Mouse (Mus musculus) neural tube, embryonic 13.5 days (tissue): ENCODE results near the gene Aqp11. TPM values are rescaled to one million over a fixed set of nuclear protein-coding genes. Genes with fewer than 3 reads are reported as not detected.

Source experiments
- ATAC-seq: fragments of 200-750 bp; cut with Nextera tagmentation; 2 replicates; pipeline ENCODE4 v1.8.0; 2017; ENCODE audit warnings: low read depth, mild to moderate bottlenecking, moderate TSS enrichment, moderate library complexity
- H3K27ac ChIP-seq: fragments of 300-500 bp; sonication (generic); replicated peaks from 2 replicates; pipeline ENCODE4 v1.5.1; 2015; ENCODE audit warnings: moderate library complexity, mild to moderate bottlenecking, inconsistent platforms
- H3K27me3 ChIP-seq: fragments of 300-500 bp; sonication (generic); 2 replicates; pipeline ENCODE4 v1.6.1; 2015; ENCODE audit warnings: mild to moderate bottlenecking, inconsistent platforms
- H3K36me3 ChIP-seq: fragments of 300-500 bp; sonication (generic); 2 replicates; pipeline ENCODE4 v1.6.1; 2015; ENCODE audit warnings: mild to moderate bottlenecking, inconsistent platforms
- H3K4me1 ChIP-seq: fragments of 300-500 bp; sonication (generic); replicated peaks from 2 replicates; pipeline ENCODE4 v1.6.1; 2015; ENCODE audit warnings: inconsistent platforms
- H3K4me2 ChIP-seq: fragments of 300-500 bp; sonication (generic); 2 replicates; pipeline ENCODE4 v1.6.1; 2015; ENCODE audit warnings: inconsistent platforms, mild to moderate bottlenecking, moderate library complexity
- H3K4me3 ChIP-seq: fragments of 300-500 bp; sonication (generic); 2 replicates; pipeline ENCODE4 v1.5.1; 2015; ENCODE audit warnings: mild to moderate bottlenecking, inconsistent platforms
- H3K9ac ChIP-seq: fragments of 300-500 bp; sonication (generic); 2 replicates; pipeline ENCODE4 v1.6.1; 2015; ENCODE audit warnings: moderate library complexity, mild to moderate bottlenecking, inconsistent platforms
- H3K9me3 ChIP-seq: fragments of 300-500 bp; sonication (generic); 2 replicates; pipeline ENCODE4 v1.6.1; 2016; ENCODE audit warnings: inconsistent platforms
- WGBS: fragments of 180-500 bp; shearing (Covaris S2); methylation state at CpG from one replicate; pipeline ENCODE4 v1.1.7; 2015; 5-methylcytosine and 5-hydroxymethylcytosine counted together
- polyA plus RNA-seq: library from polyadenylated mRNA; unstranded; fragments of >200 nt; fragmentation: Nextera tagmentation; extraction: Ambion mirVana; gene quantifications from 2 replicates; pipeline ENCODE4 v1.2.1, GENCODE M21; 2015

Gene Aqp11
- 11.6 and 12.7 TPM in 2 replicates for polyA plus RNA-seq

GRCm38 (mm10) chr7:97737638-97738456, at the start of gene Aqp11:
TSS of gene Aqp11 (minus strand) at chr7:97738289.
- H3K27me3 ChIP-seq: no peaks in the 10 kb centered on the region
- H3K4me2 ChIP-seq: peak within 1 kb of the TSS; percentile 97
- H3K4me3 ChIP-seq: peak within 1 kb of the TSS; percentile 70
- WGBS: under 1% methylated on average over 47 of the region's 64 CpGs
- ATAC-seq: peak; percentile 94
- peak within 1 kb of the TSS; percentile 77 for H3K9ac ChIP-seq
- H3K27ac ChIP-seq: peak within 1 kb of the TSS; percentile 9; the same call in 1 of the 2 replicates
- no peaks in the 10 kb centered on the region for H3K9me3 ChIP-seq
- H3K36me3 ChIP-seq: no peaks in the 10 kb centered on the region
- peaks cover 21% of the 10 kb centered on the region for H3K4me1 ChIP-seq

GRCm38 (mm10) chr7:97783523-97783922, 45.4 kb upstream of the Aqp11 start:
- Histone ChIP-seq H3K27ac (no peak overlapping the region), H3K27me3 (no peaks in the 10 kb centered on the region), H3K4me2 (no peak overlapping the region), H3K36me3 (no peaks in the 10 kb centered on the region), H3K9me3 (no peaks in the 10 kb centered on the region), H3K9ac (no peak overlapping the region), H3K4me3 (no peak overlapping the region), H3K4me1 (no peaks in the 10 kb centered on the region)
- 56% methylated on average over 5 of the region's 5 CpGs for WGBS
- ATAC-seq: no peak

GRCm38 (mm10) chr7:97781496-97781895, 43.4 kb upstream of the Aqp11 start:
- H3K36me3 ChIP-seq: no peaks in the 10 kb centered on the region
- WGBS: 80% methylated on average over 8 of the region's 8 CpGs
- no peak overlapping the region for H3K27ac ChIP-seq
- H3K9ac ChIP-seq: no peak overlapping the region
- ATAC-seq: no peak
- H3K4me2 ChIP-seq: no peak overlapping the region
- H3K9me3 ChIP-seq: no peaks in the 10 kb centered on the region
- H3K27me3 ChIP-seq: no peaks in the 10 kb centered on the region
- no peak overlapping the region for H3K4me3 ChIP-seq
- H3K4me1 ChIP-seq: no peaks in the 10 kb centered on the region

GRCm38 (mm10) chr7:97780815-97781214, 42.7 kb upstream of the Aqp11 start:
- Histone ChIP-seq H3K9me3 (no peaks in the 10 kb centered on the region), H3K27me3 (no peaks in the 10 kb centered on the region), H3K4me1 (no peaks in the 10 kb centered on the region), H3K4me2 (no peak overlapping the region), H3K36me3 (no peaks in the 10 kb centered on the region), H3K9ac (no peak overlapping the region), H3K27ac (no peak overlapping the region), H3K4me3 (no peak overlapping the region)
- 78% methylated on average over 1 of the region's 1 CpGs for WGBS
- ATAC-seq: no peak

GRCm38 (mm10) chr7:97780222-97780621, 42.1 kb upstream of the Aqp11 start:
- 88% methylated on average over 1 of the region's 1 CpGs for WGBS
- no peaks in the 10 kb centered on the region for H3K4me1 ChIP-seq
- ATAC-seq: no peak

GRCm38 (mm10) chr7:97777191-97777590, 39.1 kb upstream of the Aqp11 start:
- Histone ChIP-seq H3K4me1 (no peaks in the 10 kb centered on the region), H3K9ac (no peak overlapping the region), H3K9me3 (no peaks in the 10 kb centered on the region), H3K27me3 (no peaks in the 10 kb centered on the region), H3K4me3 (no peak overlapping the region), H3K27ac (no peak overlapping the region), H3K36me3 (no peaks in the 10 kb centered on the region), H3K4me2 (no peak overlapping the region)
- no peak for ATAC-seq
- 81% methylated on average over 4 of the region's 4 CpGs for WGBS

More at GRCm38 (mm10) chr7:97780222-97780621, 42.1 kb upstream of the Aqp11 start:
- Histone ChIP-seq H3K27me3 (no peaks in the 10 kb centered on the region), H3K4me2 (no peak overlapping the region), H3K27ac (no peak overlapping the region), H3K4me3 (no peak overlapping the region), H3K9ac (no peak overlapping the region), H3K9me3 (no peaks in the 10 kb centered on the region), H3K36me3 (no peaks in the 10 kb centered on the region)

- no peak overlapping the region for H3K27ac ChIP-seq
- no peaks in the 10 kb centered on the region for H3K36me3 ChIP-seq
- no peak overlapping the region for H3K9ac ChIP-seq
- 76% methylated on average over 2 of the region's 2 CpGs for WGBS
- H3K4me2 ChIP-seq: no peak overlapping the region
- no peak for ATAC-seq
- H3K27me3 ChIP-seq: no peaks in the 10 kb centered on the region
- H3K4me3 ChIP-seq: no peak overlapping the region
- no peaks in the 10 kb centered on the region for H3K9me3 ChIP-seq
- no peaks in the 10 kb centered on the region for H3K4me1 ChIP-seq
Observed at GRCm38 (mm10) chr7:97775923-97776322, 37.8 kb upstream of the Aqp11 start.

- Histone ChIP-seq H3K4me2 (no peak overlapping the region), H3K4me3 (no peak overlapping the region), H3K36me3 (no peaks in the 10 kb centered on the region), H3K4me1 (no peaks in the 10 kb centered on the region), H3K27ac (no peak overlapping the region), H3K27me3 (no peaks in the 10 kb centered on the region), H3K9ac (no peak overlapping the region), H3K9me3 (no peaks in the 10 kb centered on the region)
- ATAC-seq: no peak
- 71% methylated on average over 3 of the region's 3 CpGs for WGBS
Observed at GRCm38 (mm10) chr7:97775380-97775779, 37.3 kb upstream of the Aqp11 start.

GRCm38 (mm10) chr7:97770841-97771620, 32.9 kb upstream of the Aqp11 start:
- no peak overlapping the region for H3K27ac ChIP-seq
- H3K9ac ChIP-seq: no peak overlapping the region
- ATAC-seq: no peak
- H3K36me3 ChIP-seq: no peaks in the 10 kb centered on the region
- H3K9me3 ChIP-seq: no peaks in the 10 kb centered on the region
- 82% methylated on average over 6 of the region's 6 CpGs for WGBS
- no peaks in the 10 kb centered on the region for H3K27me3 ChIP-seq
- no peak overlapping the region for H3K4me2 ChIP-seq
- no peak overlapping the region for H3K4me3 ChIP-seq
- no peaks in the 10 kb centered on the region for H3K4me1 ChIP-seq

- Histone ChIP-seq H3K9ac (no peak overlapping the region), H3K27me3 (no peaks in the 10 kb centered on the region), H3K4me2 (no peak overlapping the region), H3K4me1 (no peaks in the 10 kb centered on the region), H3K36me3 (no peaks in the 10 kb centered on the region), H3K4me3 (no peak overlapping the region), H3K27ac (no peak overlapping the region), H3K9me3 (no peaks in the 10 kb centered on the region)
- ATAC-seq: no peak
- WGBS: 89% methylated on average over 4 of the region's 4 CpGs
Observed at GRCm38 (mm10) chr7:97769020-97769419, 30.9 kb upstream of the Aqp11 start.

GRCm38 (mm10) chr7:97767841-97768240, 29.8 kb upstream of the Aqp11 start:
- H3K27ac ChIP-seq: no peak overlapping the region
- H3K9me3 ChIP-seq: no peaks in the 10 kb centered on the region
- H3K9ac ChIP-seq: no peak overlapping the region
- ATAC-seq: no peak
- WGBS: 86% methylated on average over 8 of the region's 8 CpGs
- H3K36me3 ChIP-seq: no peaks in the 10 kb centered on the region
- H3K27me3 ChIP-seq: no peaks in the 10 kb centered on the region
- no peak overlapping the region for H3K4me3 ChIP-seq
- no peak overlapping the region for H3K4me2 ChIP-seq
- H3K4me1 ChIP-seq: no peaks in the 10 kb centered on the region

GRCm38 (mm10) chr7:97766406-97767166, 28.5 kb upstream of the Aqp11 start:
- WGBS: 82% methylated on average over 9 of the region's 9 CpGs
- Histone ChIP-seq H3K36me3 (no peaks in the 10 kb centered on the region), H3K27me3 (no peaks in the 10 kb centered on the region), H3K27ac (no peak overlapping the region), H3K9ac (no peak overlapping the region), H3K4me3 (no peak overlapping the region), H3K4me1 (no peaks in the 10 kb centered on the region), H3K4me2 (no peak overlapping the region), H3K9me3 (no peaks in the 10 kb centered on the region)
- ATAC-seq: no peak
